Mouse (Mus musculus) bone marrow macrophage, adult 2 months (primary cell): ENCODE measurements at regions not wholly inside any gene's neighbourhood (a gene's known extent, or its start where the extent isn't known, plus 50 kb on each side); places are given as distances from the start of the nearest gene placed in this dataset.

Experiments
- CTCF ChIP-seq: IDR thresholded peaks from 2 replicates; pipeline ENCODE4 v1.5.1; 2012; ENCODE audit warnings: low read depth, mild to moderate bottlenecking, low read length, moderate library complexity
- POLR2A ChIP-seq: IDR thresholded peaks from 2 replicates; pipeline ENCODE4 v1.6.1; 2012; ENCODE audit warnings: mild to moderate bottlenecking, low read depth, low read length, borderline replicate concordance

GRCm38 (mm10) chr4:9027383-9027782 is 788.5 kb upstream of the Car8 start:
- no peak for TF ChIP-seq POLR2A
- no peak for TF ChIP-seq CTCF
